Mouse (Mus musculus) adipocyte (in vitro differentiated cells): ENCODE results near the gene Morc3.

Experiments used
- DNase-seq: peaks from one replicate; pipeline ENCODE4 v3.0.0-alpha.2; 2016; ENCODE audit warnings: low spot score

Morc3 gene

DNA sequence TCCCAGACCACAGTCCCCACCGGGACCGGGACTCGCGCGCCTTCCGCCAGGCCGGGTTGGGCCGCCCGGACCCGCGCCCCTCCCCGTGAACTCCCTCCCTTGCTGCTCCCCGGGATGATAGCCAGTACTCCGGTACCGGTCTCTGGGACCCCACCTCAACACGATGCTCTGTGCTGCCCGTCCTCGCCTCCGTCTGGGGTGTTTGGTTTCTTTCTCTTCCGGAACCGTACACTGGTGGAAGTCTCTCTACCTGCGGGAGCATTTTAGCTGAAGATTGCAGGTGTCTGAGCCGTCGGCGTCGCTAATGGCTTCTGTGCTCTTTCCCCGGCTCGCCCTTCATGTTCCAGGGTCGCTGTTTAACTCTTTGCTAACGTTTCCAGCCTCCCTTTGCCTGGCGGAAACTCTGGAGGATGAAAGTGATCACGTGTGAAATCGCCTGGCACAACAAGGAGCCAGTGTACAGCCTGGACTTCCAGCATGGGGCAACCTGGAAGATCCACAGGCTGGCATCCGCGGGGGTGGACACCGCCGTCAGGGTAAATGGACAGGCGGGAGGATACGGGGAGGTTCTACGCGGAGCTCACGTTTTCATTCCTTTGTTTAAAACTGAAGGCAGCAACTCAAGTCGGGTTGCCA is 52.3 kb downstream of the Morc3 start:
- no peak for DNase-seq

- no peak for DNase-seq
These were observed 52.8 kb downstream of the Morc3 start for GRCm38 (mm10) chr16:93884722-93885113.

- no peak for DNase-seq
These were observed 56.6 kb downstream of the Morc3 start for GRCm38 (mm10) chr16:93888481-93888880.

GRCm38 (mm10) chr16:93890948-93891604 is 59.2 kb downstream of the Morc3 start:
- DNase-seq: no peak

GRCm38 (mm10) chr16:93893285-93893684 is 61.4 kb downstream of the Morc3 start:
- no peak for DNase-seq

GRCm38 (mm10) chr16:93903027-93903426 is 71.1 kb downstream of the Morc3 start:
- no peak for DNase-seq

DNA sequence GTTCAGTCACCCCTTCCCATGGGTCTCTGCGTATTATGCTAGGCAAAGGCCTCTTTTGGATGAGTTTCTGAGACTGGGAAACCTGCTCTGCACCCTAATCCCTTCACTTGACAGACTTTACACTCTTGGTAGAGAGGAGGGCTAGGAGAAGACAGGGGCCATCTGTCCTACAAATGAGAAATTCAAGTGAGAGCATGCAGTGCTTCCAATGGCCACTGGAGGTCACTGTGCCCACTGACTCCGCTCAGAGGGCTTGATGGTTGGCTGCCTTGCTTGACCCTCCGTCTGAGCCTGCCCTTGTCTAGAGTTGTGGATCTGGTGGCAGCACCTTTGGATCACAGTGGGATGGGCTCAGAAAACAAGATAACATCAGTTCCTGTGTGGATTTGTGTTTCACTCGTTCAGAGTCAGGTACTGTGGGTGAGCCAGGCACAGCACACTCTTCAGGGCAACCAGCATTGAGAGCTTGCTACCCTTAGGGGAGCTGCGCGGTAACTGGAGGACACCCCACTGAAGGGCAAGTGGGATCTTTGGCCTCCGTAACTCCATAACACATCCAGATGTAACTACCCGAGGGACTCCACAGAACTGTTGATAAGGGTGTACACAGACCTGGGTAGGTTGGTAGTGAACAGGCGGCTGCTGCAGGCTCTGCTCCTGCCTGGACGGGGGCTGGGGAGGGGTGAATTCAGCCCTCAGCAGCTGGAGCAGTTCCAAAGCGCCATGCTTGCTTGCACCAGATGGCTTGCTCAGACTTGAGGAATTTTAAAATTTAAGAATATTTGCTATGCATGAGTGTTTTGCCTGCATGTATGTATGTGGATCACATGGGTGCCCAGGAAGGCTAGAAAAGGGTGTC is 74.5 kb downstream of the Morc3 start:
- DNase-seq: peak; percentile 55

DNA sequence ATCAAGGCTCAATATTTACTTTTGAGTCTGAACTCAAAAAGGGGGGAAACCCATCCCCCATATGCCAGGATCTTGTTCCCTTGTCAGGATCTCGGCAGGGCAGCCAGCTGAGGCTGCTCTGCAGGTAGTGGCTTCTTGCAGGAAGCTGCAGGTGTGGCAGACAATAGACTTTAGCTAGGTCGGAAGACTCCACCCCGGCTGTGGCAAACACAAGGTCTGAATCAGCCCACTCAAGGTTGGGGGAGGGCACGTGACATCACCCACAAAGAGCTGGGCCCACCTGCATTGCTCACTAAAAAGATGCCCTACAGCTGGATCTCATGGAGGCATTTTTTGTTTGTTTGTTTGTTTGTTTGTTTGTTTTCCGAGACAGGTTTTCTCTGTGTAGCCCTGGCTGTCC is 75.8 kb downstream of the Morc3 start:
- DNase-seq: no peak

DNA sequence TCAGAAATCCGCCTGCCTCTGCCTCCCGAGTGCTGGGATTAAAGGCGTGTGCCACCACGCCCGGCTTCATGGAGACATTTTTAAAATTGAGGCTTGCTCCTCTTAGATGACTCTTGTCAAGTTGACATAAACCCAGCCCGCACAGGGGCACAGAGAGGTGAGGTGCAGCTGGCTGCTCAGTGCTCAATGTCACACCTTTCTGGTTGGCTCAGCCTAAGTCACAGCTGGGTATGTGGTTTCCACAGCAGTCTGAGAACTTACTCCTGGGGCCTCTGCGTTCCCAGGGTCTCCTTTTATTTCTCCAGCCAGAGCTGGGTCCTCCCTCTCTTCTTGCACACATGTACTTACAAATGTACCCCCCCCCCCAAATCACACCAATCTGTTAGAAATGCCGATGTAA is 76.3 kb downstream of the Morc3 start:
- no peak for DNase-seq

GRCm38 (mm10) chr16:93909936-93910335 is 78.0 kb downstream of the Morc3 start:
- DNase-seq: peak; percentile 71

- DNase-seq: no peak
These were observed 79.1 kb downstream of the Morc3 start for GRCm38 (mm10) chr16:93910735-93911665.

GRCm38 (mm10) chr16:93912158-93912557 is 80.2 kb downstream of the Morc3 start:
- peak; percentile 49 for DNase-seq

- no peak for DNase-seq
These were observed 80.9 kb downstream of the Morc3 start for GRCm38 (mm10) chr16:93912808-93913207.

DNA sequence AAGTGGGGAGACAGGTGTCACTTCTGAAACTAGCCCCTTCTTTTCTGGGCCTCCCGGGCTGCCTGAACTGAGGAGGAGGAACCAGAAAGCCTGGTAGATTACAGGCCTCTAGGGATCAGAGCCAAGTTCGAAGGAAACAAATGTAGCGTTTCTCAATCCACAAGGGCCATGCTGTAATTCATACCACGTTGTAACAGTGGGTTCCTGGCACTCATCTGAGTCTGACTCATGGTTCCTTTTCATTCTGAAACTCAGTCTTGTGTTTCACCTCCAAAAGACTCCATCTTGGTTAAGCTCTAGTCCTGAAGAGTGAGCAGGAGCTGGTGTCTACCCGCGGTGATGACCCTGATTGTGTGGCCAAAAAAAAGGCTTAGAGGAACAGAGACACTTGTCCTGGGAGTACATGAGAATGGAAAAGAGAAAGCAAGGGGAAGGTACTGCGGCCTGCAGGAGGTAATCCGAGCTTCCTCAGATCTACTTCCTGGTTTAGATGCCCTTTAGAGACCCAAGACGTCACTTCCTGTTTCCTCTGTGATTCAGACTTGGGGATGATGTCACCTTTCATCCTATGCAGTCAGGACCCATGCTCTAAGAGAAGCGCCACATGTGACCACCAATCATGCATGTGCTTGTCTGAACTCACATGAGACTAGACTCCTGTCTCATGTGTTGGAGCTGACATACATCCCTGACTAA is 82.1 kb downstream of the Morc3 start:
- peak; percentile 94 for DNase-seq

DNA sequence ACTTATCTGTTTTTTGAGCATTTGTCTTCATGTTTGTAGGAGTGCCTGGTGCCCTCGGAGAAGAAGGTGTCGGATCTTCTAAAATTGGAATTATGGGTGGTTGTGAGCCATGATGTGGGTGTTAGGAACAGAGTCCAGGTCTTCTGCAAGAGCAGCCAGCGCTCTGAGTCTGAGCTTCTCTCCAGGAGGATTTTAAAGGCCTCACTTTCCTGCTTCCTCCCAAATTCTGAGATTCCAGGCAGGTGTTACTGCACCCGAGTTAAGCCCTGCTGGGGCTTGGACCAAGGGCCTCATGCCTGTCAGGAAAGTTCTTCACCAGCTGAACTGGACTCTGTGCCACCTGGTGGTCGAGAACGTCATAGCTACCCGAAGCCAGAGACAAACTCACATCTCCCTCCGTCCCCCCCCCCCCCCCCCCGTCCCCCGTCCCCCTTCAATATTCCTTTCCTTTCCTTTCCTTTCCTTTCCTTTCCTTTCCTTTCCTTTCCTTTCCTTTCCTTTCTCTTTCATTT is 83.5 kb downstream of the Morc3 start:
- DNase-seq: peak; percentile 57

DNA sequence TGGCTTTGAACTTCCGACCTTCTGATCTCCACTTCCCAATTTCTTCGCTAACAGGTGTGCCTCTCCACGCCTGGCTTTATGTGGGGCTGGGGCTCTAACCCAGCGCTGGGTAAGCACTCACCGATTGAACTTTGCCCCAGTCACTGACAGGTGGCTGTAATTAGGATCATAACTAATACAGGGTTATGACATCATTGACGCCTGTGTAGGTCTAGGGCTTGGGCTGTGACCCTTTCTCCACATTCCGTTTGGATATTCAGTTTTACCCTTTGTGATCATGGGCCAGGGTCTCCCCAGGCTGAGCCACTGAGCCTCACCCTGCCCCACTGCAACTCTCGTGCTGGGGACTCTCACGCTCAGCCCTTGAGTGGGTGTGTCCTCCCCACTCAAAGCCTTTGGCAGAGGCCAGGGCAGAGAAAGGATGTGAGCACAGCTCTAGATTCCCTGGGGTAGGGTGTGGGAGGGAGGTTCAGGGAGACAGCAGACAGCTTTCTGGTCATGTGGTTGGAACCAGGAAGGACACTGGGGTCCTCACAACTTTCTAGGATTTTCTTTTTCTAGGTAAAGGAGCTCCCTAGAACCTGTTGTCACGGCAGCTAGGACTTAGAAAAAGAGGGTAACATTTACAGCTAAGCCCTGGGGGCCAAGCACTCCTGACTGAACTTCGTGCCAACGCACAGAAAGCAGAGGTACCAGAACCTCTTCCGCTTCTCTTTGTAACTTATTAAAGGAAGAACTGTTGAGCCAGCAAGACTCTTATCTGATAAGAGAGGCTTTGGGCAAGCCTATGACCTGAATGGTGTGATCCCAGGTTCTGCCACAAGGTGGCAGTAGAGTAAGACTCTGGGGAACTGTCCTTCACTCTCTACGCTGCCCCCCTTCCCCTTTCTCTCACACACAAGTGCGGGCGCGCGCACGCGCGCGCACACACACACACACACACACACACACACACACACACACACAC is 86.1 kb downstream of the Morc3 start:
- peak; percentile 87 for DNase-seq

GRCm38 (mm10) chr16:93918679-93919060 is 86.7 kb downstream of the Morc3 start:
- DNase-seq: no peak

- DNase-seq: no peak
These were observed 87.3 kb downstream of the Morc3 start for GRCm38 (mm10) chr16:93919189-93919588.

- no peak for DNase-seq
These were observed 88.8 kb downstream of the Morc3 start for GRCm38 (mm10) chr16:93920673-93921072.

GRCm38 (mm10) chr16:93922835-93923389 is 91.0 kb downstream of the Morc3 start:
- DNase-seq: no peak
